Mouse (Mus musculus): ENCODE results near the gene Dsp. TPM values are rescaled to one million over a fixed set of nuclear protein-coding genes. Genes with fewer than 3 reads are reported as not detected.

Gene Dsp
- polyA plus RNA-seq, 1 experiment from 2014 or later: 8.6 TPM

DNA sequence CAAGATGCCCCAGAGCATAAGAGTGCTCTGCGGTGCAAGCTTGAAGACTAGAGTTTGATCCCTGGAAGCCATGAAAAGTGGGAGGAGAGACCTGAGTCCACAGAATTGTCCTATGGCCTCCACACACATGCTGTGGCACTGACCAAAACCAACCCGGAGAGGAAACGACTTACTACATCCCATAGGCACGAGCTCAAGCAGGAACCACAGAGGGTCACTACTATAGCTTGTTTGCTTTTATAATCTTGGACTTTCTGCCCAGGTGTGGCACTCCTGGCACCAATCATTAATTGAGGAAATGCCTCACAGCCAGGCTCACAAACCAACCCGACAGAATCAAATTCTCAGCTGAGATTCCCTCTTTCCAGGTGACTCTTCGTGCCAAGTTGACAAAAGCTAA is 50.3 kb downstream of the Dsp start:
- 64% methylated on average over 6 of the region's 6 CpGs for WGBS
- H3K4me3 ChIP-seq (replicated peaks): no peak overlapping the region
- H3K9ac ChIP-seq: no peak overlapping the region
- peaks cover 4% of the 10 kb centered on the region; the same call in 1 of the 2 replicates for H3K4me1 ChIP-seq (replicated peaks)
- no peak overlapping the region for H3K4me2 ChIP-seq (replicated peaks)
- H3K9me3 ChIP-seq: no peaks in the 10 kb centered on the region
- no peak overlapping the region for H3K27ac ChIP-seq
- no peaks in the 10 kb centered on the region for H3K27me3 ChIP-seq (replicated peaks)
- ATAC-seq: no peak
- peaks cover 6% of the 10 kb centered on the region for H3K36me3 ChIP-seq

DNA sequence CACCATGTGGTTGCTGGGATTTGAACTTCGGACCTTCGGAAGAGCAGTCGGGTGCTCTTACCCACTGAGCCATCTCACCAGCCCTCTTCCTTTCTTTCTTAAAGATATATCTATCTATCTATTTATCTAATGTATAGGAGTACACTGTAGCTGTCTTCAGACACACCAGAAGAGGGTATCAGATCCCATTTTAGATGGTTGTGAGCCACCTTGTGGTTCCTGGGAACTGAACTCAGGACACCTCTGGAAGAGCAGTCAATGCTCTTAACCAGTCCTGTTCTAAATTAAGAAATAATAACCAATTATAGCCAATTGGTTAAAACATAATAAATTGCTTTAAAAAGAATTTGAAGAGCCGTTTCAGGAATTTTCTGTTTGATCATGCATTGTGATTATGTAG is 53.1 kb downstream of the Dsp start:
- peak overlapping the region; percentile 89; the same call in 1 of the 2 replicates for H3K4me3 ChIP-seq (replicated peaks)
- peaks cover 4% of the 10 kb centered on the region; the same call in 1 of the 2 replicates for H3K4me1 ChIP-seq (replicated peaks)
- H3K27ac ChIP-seq: no peak overlapping the region
- 53% methylated on average over 4 of the region's 4 CpGs for WGBS
- H3K9ac ChIP-seq: no peak overlapping the region
- H3K9me3 ChIP-seq: no peaks in the 10 kb centered on the region
- no peaks in the 10 kb centered on the region for H3K27me3 ChIP-seq (replicated peaks)
- H3K4me2 ChIP-seq (replicated peaks): peak overlapping the region; percentile 61
- ATAC-seq: no peak
- H3K36me3 ChIP-seq: no peaks in the 10 kb centered on the region

DNA sequence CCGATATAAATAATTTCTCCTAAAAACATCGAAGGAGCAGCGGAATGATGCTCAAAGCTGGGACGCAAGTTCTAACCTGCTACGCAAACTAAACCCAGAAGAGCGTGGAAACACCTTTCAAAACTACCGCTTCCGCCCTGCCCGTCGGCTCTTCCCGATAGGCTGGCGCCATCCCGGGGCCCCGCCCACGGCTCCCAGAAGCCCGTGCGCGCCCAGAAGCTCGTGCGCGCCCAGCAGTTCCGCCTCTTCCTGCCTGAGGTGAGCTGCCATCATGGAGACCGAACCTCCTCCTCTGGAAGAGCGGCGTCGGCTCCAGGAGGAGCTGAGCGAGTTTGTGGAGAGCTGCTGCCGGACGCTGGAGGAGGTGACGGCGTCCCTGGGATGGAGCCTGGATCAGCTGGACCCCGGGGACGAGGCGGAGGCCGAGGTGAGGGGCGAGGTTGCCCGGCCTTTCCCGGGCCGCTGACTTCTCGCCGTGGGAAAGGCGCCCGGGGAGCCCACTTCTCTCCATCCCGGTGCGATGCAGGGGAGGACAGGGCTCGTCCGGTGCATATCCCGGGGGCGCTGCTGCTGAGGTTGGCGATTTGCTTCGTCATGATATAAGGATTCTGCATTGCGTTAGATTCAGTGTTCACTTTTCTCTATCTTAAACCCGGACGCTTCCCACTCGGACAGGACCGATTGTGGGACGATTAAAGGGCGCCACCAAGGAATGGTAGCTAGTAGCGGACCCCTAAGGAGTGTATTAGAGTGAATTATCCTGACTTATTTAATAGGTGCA is 53.8 kb downstream of the Dsp start, which contains the start of gene Snrnp48:
Gene Snrnp48, plus strand, starts transcription at position 237 of the 781 bp plus-strand sequence.
- Histone ChIP-seq H3K27ac (peak within 1 kb of the TSS; percentile 90), H3K4me2 (replicated peaks) (peak within 1 kb of the TSS; percentile 61), H3K9ac (peak within 1 kb of the TSS; percentile 92), H3K9me3 (no peaks in the 10 kb centered on the region), H3K36me3 (no peaks in the 10 kb centered on the region; the same call in 1 of the 2 replicates), H3K27me3 (replicated peaks) (no peaks in the 10 kb centered on the region), H3K4me1 (replicated peaks) (peaks cover 4% of the 10 kb centered on the region; the same call in 1 of the 2 replicates), H3K4me3 (replicated peaks) (peak within 1 kb of the TSS; percentile 89)
- peak; percentile 99 for ATAC-seq
- WGBS: under 1% methylated on average over 59 of the region's 59 CpGs

DNA sequence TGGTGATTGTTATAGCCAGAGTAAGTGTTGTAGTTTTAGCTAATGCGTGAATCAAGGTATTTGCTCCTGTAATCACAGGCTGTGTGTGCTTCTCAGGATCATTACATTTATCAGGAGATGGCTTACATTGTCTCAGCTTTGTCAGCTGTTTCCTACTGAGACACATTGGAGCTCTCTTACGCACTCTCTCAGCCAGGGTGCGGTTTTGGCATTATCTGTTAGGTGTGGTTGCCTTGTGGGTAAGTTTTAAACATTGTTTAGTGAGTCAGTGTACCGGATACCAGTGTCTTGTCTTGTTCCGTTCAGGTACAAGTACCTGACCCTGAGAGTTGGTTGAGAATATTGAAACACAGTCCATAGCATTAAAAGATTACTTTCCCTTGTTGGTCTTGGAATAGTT is 60.0 kb downstream of the Dsp start:
- H3K4me1 ChIP-seq (replicated peaks): peaks cover 3% of the 10 kb centered on the region; the same call in 1 of the 2 replicates
- H3K4me2 ChIP-seq (replicated peaks): no peak overlapping the region
- H3K27ac ChIP-seq: no peak overlapping the region
- no peaks in the 10 kb centered on the region for H3K27me3 ChIP-seq (replicated peaks)
- H3K4me3 ChIP-seq (replicated peaks): no peak overlapping the region
- H3K9me3 ChIP-seq: no peaks in the 10 kb centered on the region
- peaks cover 10% of the 10 kb centered on the region for H3K36me3 ChIP-seq
- ATAC-seq: no peak
- WGBS: 88% methylated on average over 5 of the region's 5 CpGs
- H3K9ac ChIP-seq: no peak overlapping the region

DNA sequence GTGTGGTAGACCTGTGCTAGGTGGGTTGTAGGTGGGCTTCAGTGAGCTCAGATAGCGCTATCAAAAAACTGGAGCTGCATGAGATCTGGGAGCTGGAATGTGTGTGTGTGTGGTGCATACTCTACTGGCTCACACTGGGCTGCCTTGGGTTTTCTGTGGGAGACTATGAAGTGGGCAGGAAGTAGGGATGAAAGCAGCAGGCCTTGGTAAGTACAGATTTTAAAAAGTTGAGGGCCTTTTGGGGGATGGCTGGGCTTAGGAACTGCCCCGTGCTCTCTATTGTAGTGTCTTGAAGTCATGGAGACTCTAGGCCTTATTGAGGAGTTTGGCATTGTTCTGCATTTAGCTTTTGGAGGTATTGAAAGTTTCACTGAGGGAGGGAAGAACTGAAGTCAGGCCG is 67.6 kb downstream of the Dsp start:
- Histone ChIP-seq H3K9ac (no peak overlapping the region), H3K27me3 (replicated peaks) (no peaks in the 10 kb centered on the region), H3K4me2 (replicated peaks) (no peak overlapping the region), H3K36me3 (peaks cover 42% of the 10 kb centered on the region), H3K4me3 (replicated peaks) (no peak overlapping the region), H3K4me1 (replicated peaks) (no peaks in the 10 kb centered on the region), H3K9me3 (no peaks in the 10 kb centered on the region), H3K27ac (no peak overlapping the region)
- no peak for ATAC-seq
- WGBS: 98% methylated on average over 3 of the region's 3 CpGs

DNA sequence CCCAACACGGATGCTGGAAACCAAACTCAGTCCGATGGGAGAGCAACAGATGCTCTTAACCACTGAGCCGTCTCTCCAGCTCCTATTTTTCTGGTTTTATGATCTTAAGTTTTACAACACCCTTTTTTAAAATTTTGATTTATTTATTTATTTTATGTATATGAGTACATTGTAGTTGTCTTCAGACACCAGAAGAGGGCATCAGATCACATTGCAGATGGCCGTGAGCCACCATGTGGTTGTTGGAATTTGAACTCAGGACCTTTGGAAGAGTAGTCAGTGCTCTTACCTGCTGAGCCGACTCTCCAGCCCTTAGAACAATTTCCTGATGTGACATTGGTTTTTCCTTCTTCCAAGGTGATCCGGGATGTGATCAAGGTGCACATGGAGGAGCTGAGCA is 69.2 kb downstream of the Dsp start:
- Histone ChIP-seq H3K9me3 (no peaks in the 10 kb centered on the region), H3K4me1 (replicated peaks) (no peaks in the 10 kb centered on the region), H3K4me2 (replicated peaks) (no peak overlapping the region), H3K4me3 (replicated peaks) (no peak overlapping the region), H3K27ac (no peak overlapping the region), H3K36me3 (peaks cover 49% of the 10 kb centered on the region), H3K27me3 (replicated peaks) (no peaks in the 10 kb centered on the region), H3K9ac (no peak overlapping the region)
- no peak for ATAC-seq
- 96% methylated on average over 6 of the region's 6 CpGs for WGBS

DNA sequence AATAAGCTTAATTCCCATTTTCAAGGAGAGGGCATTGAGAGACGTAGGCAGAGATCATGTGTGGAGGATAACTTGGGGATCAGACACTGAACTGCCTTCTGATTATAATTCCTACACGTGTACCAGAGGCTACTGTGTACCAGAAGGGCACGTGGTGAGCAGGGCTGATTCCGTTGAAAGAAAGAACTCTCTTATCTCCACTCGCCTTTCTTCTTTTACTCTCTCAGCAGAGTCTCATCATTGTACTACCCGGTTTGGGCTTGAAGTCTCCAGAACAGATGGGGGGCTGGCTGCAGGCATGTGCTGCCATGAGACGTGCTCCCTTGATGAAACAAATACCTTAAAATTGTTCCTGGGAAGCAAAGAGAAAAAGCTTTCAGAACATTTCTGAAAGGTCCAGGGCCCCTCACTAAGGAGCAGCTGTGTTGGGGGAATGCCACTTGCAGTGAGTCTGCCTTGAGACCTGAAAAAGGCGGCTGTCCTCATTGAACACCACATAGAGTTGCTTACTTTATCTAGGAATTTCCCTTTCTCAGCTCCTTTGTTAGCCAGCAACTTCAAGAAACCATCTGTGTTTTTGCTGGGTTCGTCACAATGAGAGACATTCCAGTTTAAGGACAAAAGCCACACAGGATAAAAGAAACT is 79.2 kb downstream of the Dsp start:
- 83% methylated on average over 9 of the region's 9 CpGs for WGBS

DNA sequence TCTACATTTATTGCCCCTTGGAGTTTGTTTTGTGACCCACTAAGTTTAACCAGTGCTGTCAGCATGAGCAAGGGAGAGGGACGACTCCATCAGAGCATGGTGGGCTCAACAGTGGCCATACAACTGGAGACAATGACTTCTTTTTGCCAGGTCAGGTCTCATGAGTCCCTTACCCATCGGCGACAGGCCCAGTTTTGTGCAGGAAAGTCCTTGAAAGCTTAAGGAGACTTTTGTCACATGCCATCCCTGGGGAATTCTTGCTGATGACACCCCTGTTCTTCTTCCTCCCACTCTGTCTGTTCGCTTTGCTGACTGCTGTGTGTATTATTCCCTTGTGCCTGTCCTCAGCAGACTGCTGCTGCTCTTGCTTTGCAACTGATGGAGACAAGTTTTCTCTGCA is 81.3 kb downstream of the Dsp start:
- H3K4me2 ChIP-seq (replicated peaks): no peak overlapping the region
- no peak for ATAC-seq
- 78% methylated on average over 4 of the region's 4 CpGs for WGBS
- no peaks in the 10 kb centered on the region for H3K4me1 ChIP-seq (replicated peaks)
- no peak overlapping the region for H3K9ac ChIP-seq
- H3K4me3 ChIP-seq (replicated peaks): no peak overlapping the region
- no peaks in the 10 kb centered on the region for H3K27me3 ChIP-seq (replicated peaks)
- H3K27ac ChIP-seq: no peak overlapping the region
- H3K9me3 ChIP-seq: no peaks in the 10 kb centered on the region
- H3K36me3 ChIP-seq: peaks cover 10% of the 10 kb centered on the region

More for the DNA sequence above, 79.2 kb downstream of the Dsp start:
- H3K36me3 ChIP-seq: peaks cover 16% of the 10 kb centered on the region
- no peak overlapping the region for H3K4me3 ChIP-seq (replicated peaks)
- H3K27me3 ChIP-seq (replicated peaks): no peaks in the 10 kb centered on the region
- H3K9ac ChIP-seq: no peak overlapping the region
- no peak for ATAC-seq
- no peaks in the 10 kb centered on the region for H3K9me3 ChIP-seq
- H3K27ac ChIP-seq: no peak overlapping the region
- H3K4me2 ChIP-seq (replicated peaks): no peak overlapping the region
- no peaks in the 10 kb centered on the region for H3K4me1 ChIP-seq (replicated peaks)

DNA sequence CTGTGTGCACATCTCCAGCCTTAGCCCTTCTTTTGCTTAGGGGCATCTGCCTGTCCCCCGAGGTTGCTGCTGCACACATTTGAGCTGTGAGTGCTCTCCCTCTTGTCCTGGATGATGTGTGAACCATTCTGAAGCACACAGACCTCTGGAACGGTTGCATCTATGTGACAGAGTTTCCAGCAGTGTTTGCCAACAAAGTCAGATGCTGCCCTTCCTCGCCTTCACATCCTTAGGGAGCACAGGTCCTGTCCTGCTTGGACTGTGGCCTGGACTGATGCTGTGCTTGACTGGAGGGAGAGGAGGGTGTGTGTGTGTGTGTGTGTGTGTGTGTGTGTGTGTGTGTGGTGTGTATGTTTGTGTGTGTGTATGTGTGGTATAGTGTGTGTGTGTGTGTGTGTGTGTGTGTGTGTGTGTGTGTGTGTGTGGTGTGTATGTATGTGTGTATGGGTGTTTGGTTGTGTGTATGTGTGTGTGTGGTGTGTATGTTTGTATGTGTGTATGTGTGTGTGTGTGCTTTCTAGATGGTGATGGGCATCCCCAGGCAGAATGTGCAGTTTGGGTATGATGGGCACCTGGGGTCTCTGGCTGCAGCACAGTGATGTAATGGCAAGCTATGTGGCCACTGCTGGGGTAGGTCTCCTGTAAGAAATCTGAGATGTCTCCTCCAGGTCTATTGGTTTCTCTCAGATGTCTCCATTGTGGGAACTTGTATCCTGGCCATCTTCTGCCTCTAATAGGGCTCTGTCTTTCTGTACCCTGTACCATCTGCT is 81.9 kb downstream of the Dsp start:
- WGBS: 65% methylated on average over 3 of the region's 3 CpGs
- ATAC-seq: no peak

DNA sequence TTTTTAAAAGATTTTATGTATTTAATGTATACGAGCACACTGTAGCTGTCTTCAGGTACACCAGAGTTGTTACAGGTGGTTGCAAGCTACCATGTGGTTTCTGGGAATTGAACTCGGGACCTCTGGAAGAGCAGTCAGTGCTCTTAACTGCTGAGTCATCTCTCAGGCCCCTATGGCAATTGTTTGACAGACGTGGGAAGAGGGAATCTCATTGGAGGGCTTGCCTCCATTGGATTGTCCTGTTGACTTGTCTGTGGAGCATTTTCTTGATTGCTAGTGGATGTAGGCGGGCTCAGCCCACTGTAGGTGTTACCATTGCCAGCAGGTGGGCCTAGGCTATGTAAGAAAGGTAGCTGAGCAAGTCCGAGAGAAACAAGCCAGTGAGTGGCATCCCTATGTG is 83.6 kb downstream of the Dsp start:
- Histone ChIP-seq H3K27ac (no peak overlapping the region), H3K9me3 (no peaks in the 10 kb centered on the region)
- WGBS: 72% methylated on average over 5 of the region's 5 CpGs

More for the DNA sequence above, 81.9 kb downstream of the Dsp start:
- H3K27ac ChIP-seq: no peak overlapping the region
- H3K4me1 ChIP-seq (replicated peaks): no peaks in the 10 kb centered on the region
- no peaks in the 10 kb centered on the region for H3K27me3 ChIP-seq (replicated peaks)
- H3K9me3 ChIP-seq: no peaks in the 10 kb centered on the region
- H3K9ac ChIP-seq: no peak overlapping the region
- H3K4me2 ChIP-seq (replicated peaks): no peak overlapping the region
- H3K36me3 ChIP-seq: peaks cover 9% of the 10 kb centered on the region
- H3K4me3 ChIP-seq (replicated peaks): no peak overlapping the region

DNA sequence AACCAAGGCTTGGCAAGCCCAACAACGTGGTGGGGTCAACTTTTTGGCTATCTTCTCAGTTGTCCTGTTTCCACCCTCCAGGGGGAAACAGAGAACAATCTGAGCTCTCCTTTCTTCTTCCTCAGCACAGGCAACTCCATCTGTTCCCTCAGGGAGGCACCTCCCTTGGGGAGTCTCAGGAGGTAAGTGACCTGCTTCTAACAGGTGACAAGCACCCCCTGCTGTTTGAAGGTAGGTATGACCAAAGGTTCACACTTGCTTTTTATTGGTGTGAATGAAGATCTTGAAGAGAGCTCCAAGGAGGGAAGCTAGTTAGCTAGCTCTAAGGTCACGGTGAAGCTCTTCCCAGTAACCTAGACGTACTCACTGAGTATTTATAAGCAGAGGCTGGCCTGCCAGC is 84.3 kb downstream of the Dsp start:
- no peak overlapping the region for H3K4me2 ChIP-seq (replicated peaks)
- no peak for ATAC-seq
- H3K36me3 ChIP-seq: no peaks in the 10 kb centered on the region
- no peaks in the 10 kb centered on the region for H3K4me1 ChIP-seq (replicated peaks)
- no peaks in the 10 kb centered on the region for H3K27me3 ChIP-seq (replicated peaks)
- 74% methylated on average over 3 of the region's 3 CpGs for WGBS
- H3K9ac ChIP-seq: no peak overlapping the region
- H3K9me3 ChIP-seq: no peaks in the 10 kb centered on the region
- H3K27ac ChIP-seq: no peak overlapping the region
- H3K4me3 ChIP-seq (replicated peaks): no peak overlapping the region

More for the DNA sequence above, 83.6 kb downstream of the Dsp start:
- Histone ChIP-seq H3K36me3 (no peaks in the 10 kb centered on the region), H3K4me1 (replicated peaks) (no peaks in the 10 kb centered on the region), H3K27me3 (replicated peaks) (no peaks in the 10 kb centered on the region), H3K4me2 (replicated peaks) (no peak overlapping the region), H3K4me3 (replicated peaks) (no peak overlapping the region), H3K9ac (no peak overlapping the region)
- no peak for ATAC-seq

DNA sequence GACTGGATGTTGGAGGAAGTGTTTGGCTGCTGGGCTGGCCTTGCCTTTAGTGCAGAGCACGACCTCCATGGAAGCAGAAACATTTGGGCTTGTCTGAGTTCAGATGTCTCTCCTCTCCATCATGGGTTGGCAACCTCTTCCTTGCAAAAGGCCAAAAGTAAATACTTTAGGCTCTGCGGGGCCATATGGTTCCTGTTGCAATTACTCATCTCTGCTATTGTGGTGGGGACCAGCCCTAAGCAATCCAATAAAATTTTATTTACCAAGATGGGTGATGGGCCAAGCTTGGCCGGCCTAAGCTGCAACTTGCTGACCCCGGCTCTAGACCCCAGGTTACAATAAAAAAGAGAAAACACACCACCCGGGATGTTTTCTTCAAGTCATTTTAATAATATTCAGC is 97.1 kb downstream of the Dsp start:
- 37% methylated on average over 5 of the region's 5 CpGs for WGBS
- no peaks in the 10 kb centered on the region; the same call in 1 of the 2 replicates for H3K4me1 ChIP-seq (replicated peaks)
- ATAC-seq: no peak; the same call in 1 of the 2 replicates
- H3K9ac ChIP-seq: no peak overlapping the region
- no peak overlapping the region for H3K4me3 ChIP-seq (replicated peaks)
- no peaks in the 10 kb centered on the region for H3K9me3 ChIP-seq
- H3K4me2 ChIP-seq (replicated peaks): no peak overlapping the region
- H3K27ac ChIP-seq: no peak overlapping the region
- no peaks in the 10 kb centered on the region for H3K27me3 ChIP-seq (replicated peaks)
- no peaks in the 10 kb centered on the region for H3K36me3 ChIP-seq
